In genomic region chr7:110298090-110298489, GRCm38 (mm10) we compare ENCODE assay signal across 10 mouse cellular contexts.
DNase-seq lines count a peak whose midpoint lies in the region; ATAC-seq lines count a peak whose summit lies in the region.
"Had no signal": no experiment of that assay in that cellular context is flagged by ENCODE, and none has a peak within 500 bp of the region (broad histone marks: within the 10 kb centered on the region; RNA-seq: fewer than 3 reads in every experiment).

No protein-coding gene starts in this region.

- no peak for DNase-seq in hindbrain, embryonic 11.5 days (ENCODE audit: low spot score)
- DNase-seq in embryonic facial prominence, embryonic 11.5 days (ENCODE audit: low spot score) = no peak
- DNase-seq in thymus, adult 18-20 months = no peak
- DNase-seq in left cerebral cortex, postnatal 25 days (ENCODE audit: low spot score in 2 of 2) = no peak
- DNase-seq: cerebellum, adult 18-20 months; lung, postnatal 10 days had no signal

- no peaks in the 10 kb centered on the region for H3K36me3 ChIP-seq in hindbrain, embryonic 12.5 days
- no peaks in the 10 kb centered on the region for H3K36me3 ChIP-seq in hindbrain, embryonic 11.5 days (ENCODE audit: control insufficient read depth, insufficient read depth, low read length)
- no peaks in the 10 kb centered on the region for H3K36me3 ChIP-seq in embryonic facial prominence, embryonic 11.5 days (replicated peaks; ENCODE audit: control insufficient read depth, insufficient read depth, low read depth, low read length)
- no peaks in the 10 kb centered on the region for H3K36me3 ChIP-seq in hindbrain, embryonic 16.5 days (ENCODE audit: control insufficient read depth, insufficient read depth, low read length)
- H3K36me3 ChIP-seq in limb, embryonic 12.5 days = no peaks in the 10 kb centered on the region
- H3K36me3 ChIP-seq: forebrain, embryonic 15.5 days had no signal

- no peak overlapping the region for H3K9ac ChIP-seq in hindbrain, embryonic 12.5 days
- H3K9ac ChIP-seq in hindbrain, embryonic 11.5 days (ENCODE audit: low read depth, low read length) = no peak overlapping the region
- no peak overlapping the region for H3K9ac ChIP-seq in embryonic facial prominence, embryonic 11.5 days (replicated peaks; ENCODE audit: low read length)
- no peak overlapping the region for H3K9ac ChIP-seq in hindbrain, embryonic 16.5 days (ENCODE audit: low read depth, low read length)
- H3K9ac ChIP-seq in limb, embryonic 12.5 days (replicated peaks) = no peak overlapping the region
- H3K9ac ChIP-seq: forebrain, embryonic 15.5 days had no signal

- H3K4me2 ChIP-seq in hindbrain, embryonic 12.5 days (replicated peaks) = no peak overlapping the region
- no peak overlapping the region for H3K4me2 ChIP-seq in hindbrain, embryonic 11.5 days (replicated peaks; ENCODE audit: low read depth, low read length)
- H3K4me2 ChIP-seq in embryonic facial prominence, embryonic 11.5 days (ENCODE audit: low read depth, low read length) = no peak overlapping the region
- no peak overlapping the region for H3K4me2 ChIP-seq in hindbrain, embryonic 16.5 days (ENCODE audit: low read length)
- H3K4me2 ChIP-seq in limb, embryonic 12.5 days = no peak overlapping the region
- H3K4me2 ChIP-seq: forebrain, embryonic 15.5 days had no signal

- 80% methylated on average over 7 of the region's 7 CpGs for WGBS in hindbrain, embryonic 12.5 days
- 74% methylated on average over 7 of the region's 7 CpGs for WGBS in hindbrain, embryonic 11.5 days
- 70% methylated on average over 7 of the region's 7 CpGs for WGBS in embryonic facial prominence, embryonic 11.5 days
- 81% methylated on average over 7 of the region's 7 CpGs for WGBS in hindbrain, embryonic 16.5 days
- whole genome bisulfite sequencing in limb, embryonic 12.5 days = 82% methylated on average over 7 of the region's 7 CpGs

- H3K27me3 ChIP-seq in hindbrain, embryonic 12.5 days = no peaks in the 10 kb centered on the region
- H3K27me3 ChIP-seq in hindbrain, embryonic 11.5 days (ENCODE audit: control insufficient read depth, insufficient read depth, low read length) = no peaks in the 10 kb centered on the region
- no peaks in the 10 kb centered on the region for H3K27me3 ChIP-seq in embryonic facial prominence, embryonic 11.5 days (ENCODE audit: control insufficient read depth, insufficient read depth, low read length)
- no peaks in the 10 kb centered on the region for H3K27me3 ChIP-seq in hindbrain, embryonic 16.5 days (replicated peaks; ENCODE audit: control insufficient read depth, insufficient read depth, low read length)
- H3K27me3 ChIP-seq in limb, embryonic 12.5 days = no peaks in the 10 kb centered on the region
- H3K27me3 ChIP-seq: forebrain, embryonic 15.5 days had no signal

- intact Hi-C loops in left cerebral cortex, postnatal 25 days (cut with DNase I) = no loop called here

- no peak overlapping the region for H3K4me3 ChIP-seq in hindbrain, embryonic 12.5 days
- H3K4me3 ChIP-seq in hindbrain, embryonic 11.5 days (ENCODE audit: low read depth, low read length) = no peak overlapping the region
- H3K4me3 ChIP-seq in embryonic facial prominence, embryonic 11.5 days (ENCODE audit: low read depth, low read length) = no peak overlapping the region
- no peak overlapping the region for H3K4me3 ChIP-seq in hindbrain, embryonic 16.5 days (ENCODE audit: low read length)
- H3K4me3 ChIP-seq in limb, embryonic 12.5 days (replicated peaks) = no peak overlapping the region
- H3K4me3 ChIP-seq: forebrain, embryonic 15.5 days had no signal

- H3K27ac ChIP-seq in hindbrain, embryonic 12.5 days = peak overlapping the region; percentile 19; the same call in 1 of the 2 replicates
- H3K27ac ChIP-seq in hindbrain, embryonic 11.5 days (ENCODE audit: low read depth, low read length) = no peak overlapping the region
- H3K27ac ChIP-seq in embryonic facial prominence, embryonic 11.5 days (replicated peaks; ENCODE audit: low read depth, low read length) = peak overlapping the region; percentile 83
- H3K27ac ChIP-seq in hindbrain, embryonic 16.5 days (ENCODE audit: low read depth, low read length) = peak overlapping the region; percentile 51; the same call in 1 of the 2 replicates
- H3K27ac ChIP-seq in limb, embryonic 12.5 days = peak overlapping the region; percentile 92
- H3K27ac ChIP-seq: forebrain, embryonic 15.5 days had no signal

- H3K9me3 ChIP-seq in hindbrain, embryonic 12.5 days (replicated peaks) = no peaks in the 10 kb centered on the region
- H3K9me3 ChIP-seq in hindbrain, embryonic 11.5 days (ENCODE audit: control insufficient read depth, low read length) = no peaks in the 10 kb centered on the region
- H3K9me3 ChIP-seq in embryonic facial prominence, embryonic 11.5 days (replicated peaks; ENCODE audit: control insufficient read depth, low read length) = no peaks in the 10 kb centered on the region
- no peaks in the 10 kb centered on the region for H3K9me3 ChIP-seq in hindbrain, embryonic 16.5 days (ENCODE audit: control insufficient read depth, low read length)
- H3K9me3 ChIP-seq in limb, embryonic 12.5 days = no peaks in the 10 kb centered on the region; the same call in 1 of the 2 replicates
- H3K9me3 ChIP-seq: forebrain, embryonic 15.5 days had no signal

- ATAC-seq in hindbrain, embryonic 12.5 days (ENCODE audit: low FRiP score) = no peak
- ATAC-seq in hindbrain, embryonic 11.5 days (ENCODE audit: low FRiP score) = no peak
- no peak for ATAC-seq in embryonic facial prominence, embryonic 11.5 days (replicated peaks; ENCODE audit: insufficient number of reproducible peaks, low FRiP score, low TSS enrichment, low read depth)
- ATAC-seq in hindbrain, embryonic 16.5 days = no peak
- no peak for ATAC-seq in limb, embryonic 12.5 days (ENCODE audit: insufficient number of reproducible peaks, insufficient read depth, low FRiP score, low TSS enrichment, low read depth)
- ATAC-seq: forebrain, embryonic 15.5 days had no signal

- peaks cover 11% of the 10 kb centered on the region for H3K4me1 ChIP-seq in hindbrain, embryonic 12.5 days
- 0 out of 2 replicates have a peak, but pooled peaks cover 3% of the 10 kb centered on the region for H3K4me1 ChIP-seq in hindbrain, embryonic 11.5 days (replicated peaks; ENCODE audit: control insufficient read depth, insufficient read depth, low read length)
- H3K4me1 ChIP-seq in embryonic facial prominence, embryonic 11.5 days (ENCODE audit: control insufficient read depth, insufficient read depth, low read length) = peaks cover 4% of the 10 kb centered on the region
- no peaks in the 10 kb centered on the region for H3K4me1 ChIP-seq in hindbrain, embryonic 16.5 days (ENCODE audit: control insufficient read depth, insufficient read depth, low read depth, low read length)
- H3K4me1 ChIP-seq in limb, embryonic 12.5 days (replicated peaks) = peaks cover 24% of the 10 kb centered on the region
- H3K4me1 ChIP-seq: forebrain, embryonic 15.5 days had no signal
